ENCODE assay signal across 16 mouse cellular contexts in the genomic region with DNA sequence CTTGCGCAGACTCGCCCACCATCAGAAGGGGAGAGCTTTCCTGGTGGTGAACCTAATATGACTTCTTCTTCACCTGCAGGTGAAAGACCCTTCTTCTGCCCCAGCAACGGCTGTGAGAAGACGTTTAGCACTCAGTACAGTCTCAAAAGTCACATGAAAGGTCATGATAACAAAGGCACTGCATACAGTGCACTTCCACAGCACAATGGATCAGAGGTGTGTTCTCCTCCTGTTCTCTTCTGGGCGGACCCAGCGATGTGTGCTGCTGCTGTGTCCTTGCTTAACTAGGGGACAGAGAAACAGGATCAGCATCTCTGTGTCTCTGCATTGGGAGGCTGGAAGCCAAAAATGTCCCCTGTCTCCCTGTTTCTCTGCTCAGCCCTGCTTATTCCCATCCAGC. TPM values are rescaled to one million over a fixed set of nuclear protein-coding genes. Genes with fewer than 3 reads are reported as not detected.
"Had no signal": no experiment of that assay in that cellular context is flagged by ENCODE, and none has a peak within 500 bp of the region (broad histone marks: within the 10 kb centered on the region; RNA-seq: fewer than 3 reads in every experiment).

No protein-coding gene starts in this region.

- H3K27ac ChIP-seq: lung, embryonic 15.5 days; macrophage; midbrain, embryonic 13.5 days; midbrain, embryonic 15.5 days; neural tube, embryonic 12.5 days had no signal

- H3K27me3 ChIP-seq: lung, embryonic 15.5 days; megakaryocyte, embryonic 14.5 days; midbrain, embryonic 13.5 days; midbrain, embryonic 15.5 days; neural tube, embryonic 12.5 days had no signal

- DNase-seq: lung, adult 2 months; lung, postnatal 14 days; lung, postnatal 36 days; right cerebral cortex, postnatal 14 days; thymus, adult 18-20 months; thymus, postnatal 14 days; thymus, postnatal 36 days had no signal

- H3K4me3 ChIP-seq: lung, embryonic 15.5 days; megakaryocyte, embryonic 14.5 days; midbrain, embryonic 13.5 days; midbrain, embryonic 15.5 days; neural tube, embryonic 12.5 days had no signal

- H3K4me1 ChIP-seq: lung, embryonic 15.5 days; midbrain, embryonic 13.5 days; midbrain, embryonic 15.5 days; neural tube, embryonic 12.5 days had no signal

- H3K9me3 ChIP-seq: lung, embryonic 15.5 days; megakaryocyte, embryonic 14.5 days; midbrain, embryonic 13.5 days; midbrain, embryonic 15.5 days; neural tube, embryonic 12.5 days had no signal

RNA-seq across cellular contexts. Expression of a gene that starts 37.0 kb away (rescaled TPM):
- total RNA-seq: neutrophil, adult 5-6 weeks had no signal

RNA-seq across cellular contexts. Expression of a gene that starts 55.7 kb away (rescaled TPM):
- total RNA-seq: megakaryocyte progenitor cell, adult 5-6 weeks; monocyte, adult 5-6 weeks; neutrophil, adult 5-6 weeks had no signal
